Mouse (Mus musculus) cortical plate, adult 2 months (tissue): Measurements from ENCODE around the gene Uprt. TPM values are rescaled to one million over a fixed set of nuclear protein-coding genes. Genes with fewer than 3 reads are reported as not detected.

Experiments
- H3K27ac ChIP-seq: fragments of 200-500 bp; 2 replicates; pipeline ENCODE4 v1.5.1; 2012; ENCODE audit warnings: low read length, control low read depth, inconsistent platforms; ENCODE audit not compliant: insufficient read depth
- H3K4me1 ChIP-seq: fragments of 200-500 bp; 2 replicates; pipeline ENCODE4 v1.6.1; 2011; ENCODE audit warnings: low read length; ENCODE audit not compliant: control insufficient read depth, insufficient read depth
- H3K4me3 ChIP-seq: fragments of 200-500 bp; 2 replicates; pipeline ENCODE4 v1.5.1; 2011; ENCODE audit warnings: mild to moderate bottlenecking, low read length, control low read depth; ENCODE audit not compliant: insufficient read depth
- CTCF ChIP-seq: fragments of 200-500 bp; IDR thresholded peaks from 2 replicates; pipeline ENCODE4 v1.5.1; 2011; ENCODE audit warnings: mild to moderate bottlenecking, control low read depth, low read length; ENCODE audit not compliant: insufficient read depth; ENCODE audit errors: extremely low read depth
- POLR2A ChIP-seq: fragments of 200-500 bp; IDR thresholded peaks from 2 replicates; pipeline ENCODE4 v1.6.1; 2011; ENCODE audit warnings: mild to moderate bottlenecking, low read length, control low read depth; ENCODE audit not compliant: insufficient read depth; ENCODE audit errors: extremely low read depth
- polyA plus RNA-seq: library from polyadenylated mRNA; depleted of rRNA; stranded (reverse); fragments of >200 nt; gene quantifications from 2 replicates; pipeline ENCODE4 v1.2.3, GENCODE M21; 2012; rRNA removed

Gene Uprt
- polyA plus RNA-seq, 1 experiment, result 4.6 TPM

DNA sequence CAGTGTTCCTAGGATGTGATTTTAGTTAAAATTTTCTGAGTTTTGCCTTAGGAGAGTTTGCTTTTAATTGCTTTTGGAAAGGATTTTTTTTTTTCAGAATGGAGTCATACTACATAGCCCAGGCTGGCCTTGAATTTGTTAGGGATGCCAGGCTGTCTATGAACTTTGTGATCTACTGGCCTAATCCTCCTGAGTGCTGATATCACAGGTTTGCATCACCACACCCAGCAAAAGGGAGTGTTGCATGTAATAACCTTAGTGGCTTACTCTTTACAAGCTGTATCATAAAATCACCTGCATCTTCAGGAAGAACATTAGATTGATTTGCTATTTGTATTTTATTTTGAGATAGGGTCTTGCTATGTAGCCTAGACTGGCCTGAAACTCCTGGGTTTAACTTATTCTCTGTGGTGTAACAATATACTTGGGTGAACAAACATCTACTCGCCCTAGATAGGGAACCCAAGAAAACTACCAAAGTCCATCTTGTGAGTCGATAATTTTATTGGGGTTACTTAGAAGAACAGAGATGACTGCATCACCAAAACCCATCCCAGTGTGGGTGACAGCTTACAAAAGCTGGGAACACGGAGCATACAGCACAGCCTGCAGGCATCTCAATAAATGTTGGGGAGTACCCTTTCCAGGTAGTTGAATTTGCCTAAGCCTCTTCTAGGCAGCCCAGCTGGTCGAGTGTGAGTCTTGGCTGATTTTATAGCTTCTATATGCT lies 7.2 kb downstream of the Uprt start:
- H3K4me3 ChIP-seq, result no peak overlapping the region
- TF ChIP-seq CTCF (no peak), POLR2A (no peak)
- H3K27ac ChIP-seq, result no peak overlapping the region
- H3K4me1 ChIP-seq, result no peaks in the 10 kb centered on the region

DNA sequence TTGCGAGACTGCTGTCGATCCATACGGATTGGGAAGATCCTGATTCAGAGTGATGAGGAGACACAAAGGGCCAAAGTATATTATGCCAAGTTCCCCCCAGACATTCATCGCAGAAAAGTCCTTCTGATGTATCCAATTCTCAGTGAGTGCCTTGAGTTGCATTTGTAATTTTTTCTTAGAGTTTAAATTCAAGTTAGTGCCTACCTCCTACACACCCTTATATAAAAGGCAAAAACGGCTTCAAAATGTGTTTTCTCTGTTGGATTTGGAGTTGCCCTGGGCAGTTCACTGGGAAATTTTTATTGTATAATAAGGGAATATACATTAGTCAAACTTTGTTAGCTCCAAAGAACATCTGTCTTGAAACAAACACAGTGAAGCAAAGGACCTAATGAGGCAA lies 19.1 kb downstream of the Uprt start:
- H3K4me1 ChIP-seq, result peaks cover 2% of the 10 kb centered on the region; the same call in 1 of the 2 replicates
- H3K27ac ChIP-seq, result no peak overlapping the region
- TF ChIP-seq CTCF (no peak), POLR2A (no peak)
- H3K4me3 ChIP-seq, result no peak overlapping the region

DNA sequence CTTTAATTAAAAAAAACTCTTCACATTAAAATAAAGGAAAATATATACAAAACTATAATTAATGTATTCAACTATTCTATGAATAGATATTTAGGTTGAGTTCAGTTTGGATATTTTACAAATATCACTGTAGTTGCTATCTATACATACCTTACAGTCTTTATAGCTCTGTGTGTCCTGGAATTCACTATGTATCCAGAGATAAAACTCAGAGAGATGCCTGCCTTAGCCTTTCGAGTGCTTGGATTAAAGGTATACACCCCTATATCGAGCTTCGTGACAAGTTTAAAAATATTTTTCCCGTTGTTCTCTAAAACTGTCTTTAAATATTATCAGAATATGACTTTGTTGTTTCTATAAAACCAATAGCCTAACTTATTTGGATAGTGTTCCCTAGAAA lies 60.0 kb downstream of the Uprt start:
- H3K27ac ChIP-seq, result no peak overlapping the region
- no peaks in the 10 kb centered on the region for H3K4me1 ChIP-seq
- no peak overlapping the region for H3K4me3 ChIP-seq
- no peak for TF ChIP-seq CTCF
- TF ChIP-seq POLR2A, result no peak

DNA sequence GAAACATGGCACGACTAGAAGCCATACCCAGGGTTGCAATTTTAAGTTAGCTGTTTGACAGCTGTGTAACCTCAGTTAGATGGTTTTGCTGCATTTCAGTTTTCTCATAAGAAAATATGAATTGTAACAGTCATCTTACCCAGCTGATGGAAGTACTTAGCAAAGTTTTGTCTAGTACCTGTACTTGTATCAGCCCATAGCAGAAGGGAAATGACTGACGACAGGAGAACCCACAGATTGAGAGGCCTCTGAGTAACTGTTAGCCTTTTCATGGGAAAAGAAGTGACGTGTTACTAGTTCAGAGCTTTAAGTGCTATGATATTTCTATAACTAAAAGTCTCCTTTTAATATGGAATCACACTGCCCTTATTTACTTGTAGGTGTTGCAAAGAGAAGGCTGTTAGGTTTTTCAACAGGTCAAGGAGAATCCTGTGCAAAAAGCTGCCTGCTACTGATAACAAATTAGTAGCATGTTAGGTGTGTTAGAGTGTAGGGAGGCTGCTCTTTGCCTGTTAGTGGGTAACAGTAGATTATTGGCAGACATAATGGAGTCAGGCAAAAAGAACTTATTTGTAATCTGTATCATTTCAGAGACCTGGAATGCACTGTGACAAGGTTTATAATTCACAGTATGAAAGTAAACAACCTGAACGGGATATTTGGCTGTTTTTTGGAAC lies 61.4 kb downstream of the Uprt start:
- TF ChIP-seq CTCF (no peak), POLR2A (no peak)
- no peak overlapping the region for H3K4me3 ChIP-seq
- no peaks in the 10 kb centered on the region for H3K4me1 ChIP-seq
- H3K27ac ChIP-seq, result no peak overlapping the region

DNA sequence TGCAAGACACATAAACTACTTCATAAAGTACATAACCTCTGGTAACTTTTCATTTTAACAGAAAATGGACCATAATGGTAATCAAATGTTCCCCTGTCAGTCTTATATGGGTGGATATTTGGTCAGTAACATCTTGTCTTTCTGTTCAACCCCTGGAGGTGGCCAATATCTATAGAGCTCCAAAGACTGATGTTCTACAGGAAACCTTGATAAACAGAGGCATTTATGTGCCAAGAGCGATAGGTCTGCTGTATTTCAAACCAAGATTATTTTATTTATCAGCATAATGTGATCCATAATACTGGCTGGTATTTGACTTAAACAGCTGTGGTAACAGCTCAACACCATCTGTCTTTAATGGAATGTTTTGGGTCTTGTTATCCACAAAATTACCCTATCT lies 62.7 kb downstream of the Uprt start:
- H3K4me1 ChIP-seq, result no peaks in the 10 kb centered on the region
- no peak overlapping the region for H3K4me3 ChIP-seq
- no peak for TF ChIP-seq POLR2A
- no peak for TF ChIP-seq CTCF
- no peak overlapping the region for H3K27ac ChIP-seq

Other genes with a start within 250 kb of the Uprt start
- 10.8 and 11.0 TPM in 2 replicates for gene Abcb7, start 69.0 kb upstream of the Uprt start, polyA plus RNA-seq
- gene Zdhhc15, start 188.2 kb downstream of the Uprt start, polyA plus RNA-seq, result 3.7 and 4.0 TPM in 2 replicates